In genomic region chr7:27481627-27481969, GRCm38 (mm10) we compare ENCODE assay signal across 8 mouse cellular contexts. TPM values are rescaled to one million over a fixed set of nuclear protein-coding genes. Genes with fewer than 3 reads are reported as not detected.
A peak's percentile ranks its signal among the peaks of the same experiment; 100 is the strongest.
DNase-seq lines count a peak whose midpoint lies in the region; ATAC-seq and TF ChIP-seq lines count a peak whose summit lies in the region.

No protein-coding gene starts in this region.

- WGBS in forebrain, embryonic 12.5 days = 0% methylated on average over 6 of the region's 12 CpGs
- under 1% methylated on average over 12 of the region's 12 CpGs for WGBS in lung, embryonic 15.5 days
- WGBS in olfactory bulb, adult 2 months = under 1% methylated on average over 11 of the region's 12 CpGs

- no peaks in the 10 kb centered on the region for H3K27me3 ChIP-seq in G1E (ENCODE audit: insufficient read depth, low read length)
- 0 out of 2 replicates have a peak, but pooled peaks cover 7% of the 10 kb centered on the region for H3K27me3 ChIP-seq in forebrain, embryonic 12.5 days
- H3K27me3 ChIP-seq in lung, embryonic 15.5 days = no peaks in the 10 kb centered on the region

- TF ChIP-seq POLR2A in olfactory bulb, adult 2 months (IDR thresholded peaks at IDR 0.05; ENCODE audit: insufficient read depth, low read depth, low read length) = no peak

- peaks cover 23% of the 10 kb centered on the region for H3K36me3 ChIP-seq in G1E (replicated peaks)
- H3K36me3 ChIP-seq in forebrain, embryonic 12.5 days (replicated peaks) = peaks cover 14% of the 10 kb centered on the region
- H3K36me3 ChIP-seq in lung, embryonic 15.5 days = peaks cover 6% of the 10 kb centered on the region

- H3K9ac ChIP-seq in forebrain, embryonic 12.5 days = peak overlapping the region; percentile 50
- H3K9ac ChIP-seq in lung, embryonic 15.5 days = peak overlapping the region; percentile 37

- H3K4me3 ChIP-seq in G1E (ENCODE audit: low read depth, low read length) = peak overlapping the region; percentile 67
- H3K4me3 ChIP-seq in forebrain, embryonic 12.5 days (replicated peaks) = peak overlapping the region; percentile 33
- H3K4me3 ChIP-seq in lung, embryonic 15.5 days = peak overlapping the region; percentile 35
- peak overlapping the region; percentile 41 for H3K4me3 ChIP-seq in olfactory bulb, adult 2 months (ENCODE audit: insufficient read depth, low read depth, low read length)

- peak; percentile 90 for DNase-seq in G1E (ENCODE audit: low spot score)
- peak; percentile 93 to 94 for DNase-seq in heart, postnatal 10 days
- peak; percentile 90 to 94 for DNase-seq in kidney, postnatal 4 days
- peak; percentile 66 for DNase-seq in thymus, postnatal 0 days (ENCODE audit: low spot score)

- no peak for TF ChIP-seq CTCF in G1E (IDR thresholded peaks at IDR 0.05; ENCODE audit: low read depth, low read length)
- TF ChIP-seq CTCF in olfactory bulb, adult 2 months (IDR thresholded peaks at IDR 0.05; ENCODE audit: insufficient read depth, low read depth, low read length) = no peak

- H3K4me1 ChIP-seq in G1E (ENCODE audit: insufficient read depth, low read depth, low read length) = peaks cover 77% of the 10 kb centered on the region
- peaks cover 14% of the 10 kb centered on the region for H3K4me1 ChIP-seq in forebrain, embryonic 12.5 days
- peaks cover 24% of the 10 kb centered on the region for H3K4me1 ChIP-seq in lung, embryonic 15.5 days
- peaks cover 11% of the 10 kb centered on the region for H3K4me1 ChIP-seq in olfactory bulb, adult 2 months (ENCODE audit: control insufficient read depth, insufficient read depth, low read length)

- H3K4me2 ChIP-seq in forebrain, embryonic 12.5 days = peak overlapping the region; percentile 62
- peak overlapping the region; percentile 60 for H3K4me2 ChIP-seq in lung, embryonic 15.5 days

- H3K9me3 ChIP-seq in G1E (replicated peaks) = no peaks in the 10 kb centered on the region
- no peaks in the 10 kb centered on the region for H3K9me3 ChIP-seq in forebrain, embryonic 12.5 days
- H3K9me3 ChIP-seq in lung, embryonic 15.5 days = no peaks in the 10 kb centered on the region

- intact Hi-C loops in heart, postnatal 10 days (cut with DNase I) = no loop called here

- H3K27ac ChIP-seq in forebrain, embryonic 12.5 days = peak overlapping the region; percentile 50; the same call in 1 of the 2 replicates
- H3K27ac ChIP-seq in lung, embryonic 15.5 days = peak overlapping the region; percentile 86
- H3K27ac ChIP-seq in olfactory bulb, adult 2 months (ENCODE audit: insufficient read depth, low read depth, low read length) = no peak overlapping the region

- ATAC-seq in G1E (ENCODE audit: extremely low read depth, insufficient number of reproducible peaks, low FRiP score, poor library complexity, severe bottlenecking) = peak; percentile 90
- peak; percentile 63; the same call in 1 of the 2 replicates for ATAC-seq in cerebellum, adult (ENCODE audit: insufficient number of reproducible peaks, low FRiP score, low TSS enrichment)
- ATAC-seq in forebrain, embryonic 12.5 days (ENCODE audit: low FRiP score) = peak; percentile 80
- ATAC-seq in lung, embryonic 15.5 days (ENCODE audit: borderline replicate concordance, extremely low read depth, low FRiP score, low TSS enrichment) = peak; percentile 97

RNA-seq across cellular contexts. Expression of gene Sertad1, which starts 5.1 kb away (rescaled TPM):
- total RNA-seq in G1E (2014; fragmentation: Nextera tagmentation) = 18.5 and 18.6 TPM in 2 replicates
- total RNA-seq in G1E (2017) = 62.3 and 63.1 TPM in 2 replicates
- polyA plus RNA-seq in G1E (2012) = 56.9 and 75.3 TPM in 2 replicates
- polyA plus RNA-seq in forebrain, embryonic 12.5 days (2016; fragmentation: Nextera tagmentation; extraction: Ambion mirVana) = 12.9 and 13.1 TPM in 2 replicates
- total RNA-seq in heart, postnatal 10 days (2021) = 10 to 100 TPM; 13.1 to 13.4 TPM
- polyA plus RNA-seq in lung, embryonic 15.5 days (2015; fragmentation: Nextera tagmentation; extraction: Ambion mirVana) = 48.5 and 49.6 TPM in 2 replicates
- polyA plus RNA-seq in olfactory bulb, adult 2 months (2012; ENCODE audit: insufficient read depth, insufficient read length, low replicate concordance, missing spikeins) = not detected in 2 replicates
- 33.5 and 35.1 TPM in 2 replicates for polyA plus RNA-seq in thymus, postnatal 0 days (2015; fragmentation: Nextera tagmentation; extraction: Ambion mirVana)

RNA-seq across cellular contexts. Expression of gene Sertad3, which starts 8.0 kb away (rescaled TPM):
- total RNA-seq in G1E (2014; fragmentation: Nextera tagmentation) (5.2 and 9.0 TPM in 2 replicates), G1E (2017) (15.8 and 18.1 TPM in 2 replicates)
- 24.0 and 27.0 TPM in 2 replicates for polyA plus RNA-seq in G1E (2012)
- 20.0 and 21.9 TPM in 2 replicates for polyA plus RNA-seq in forebrain, embryonic 12.5 days (2016; fragmentation: Nextera tagmentation; extraction: Ambion mirVana)
- 10 to 100 TPM in 1 of 2 experiments, 1 to 10 TPM in 1; 9.1 to 10.4 TPM for total RNA-seq in heart, postnatal 10 days (2021)
- 28.6 and 31.1 TPM in 2 replicates for polyA plus RNA-seq in lung, embryonic 15.5 days (2015; fragmentation: Nextera tagmentation; extraction: Ambion mirVana)
- polyA plus RNA-seq in olfactory bulb, adult 2 months (2012; ENCODE audit: insufficient read depth, insufficient read length, low replicate concordance, missing spikeins) = not detected in 2 replicates
- polyA plus RNA-seq in thymus, postnatal 0 days (2015; fragmentation: Nextera tagmentation; extraction: Ambion mirVana) = 29.0 and 31.0 TPM in 2 replicates

RNA-seq across cellular contexts. Expression of gene Prx, which starts 17.5 kb away (rescaled TPM):
- total RNA-seq in G1E (2014; fragmentation: Nextera tagmentation) = 1.5 and 1.7 TPM in 2 replicates
- 0.93 and 1.3 TPM in 2 replicates for total RNA-seq in G1E (2017)
- 2.3 and 2.7 TPM in 2 replicates for polyA plus RNA-seq in G1E (2012)
- polyA plus RNA-seq in forebrain, embryonic 12.5 days (2016; fragmentation: Nextera tagmentation; extraction: Ambion mirVana) = 2.9 and 3.5 TPM in 2 replicates
- 1 to 10 TPM; 3.1 to 3.6 TPM for total RNA-seq in heart, postnatal 10 days (2021)
- 7.2 and 8.7 TPM in 2 replicates for polyA plus RNA-seq in lung, embryonic 15.5 days (2015; fragmentation: Nextera tagmentation; extraction: Ambion mirVana)
- not detected in 2 replicates for polyA plus RNA-seq in olfactory bulb, adult 2 months (2012; ENCODE audit: insufficient read depth, insufficient read length, low replicate concordance, missing spikeins)
- 1.1 and 1.2 TPM in 2 replicates for polyA plus RNA-seq in thymus, postnatal 0 days (2015; fragmentation: Nextera tagmentation; extraction: Ambion mirVana)

RNA-seq across cellular contexts. Expression of gene Blvrb, which starts 33.8 kb away (rescaled TPM):
- total RNA-seq in G1E (2014; fragmentation: Nextera tagmentation) (438 and 479 TPM in 2 replicates), G1E (2017) (212 and 254 TPM in 2 replicates)
- 394 and 460 TPM in 2 replicates for polyA plus RNA-seq in G1E (2012)
- polyA plus RNA-seq in forebrain, embryonic 12.5 days (2016; fragmentation: Nextera tagmentation; extraction: Ambion mirVana) = 18.1 and 22.2 TPM in 2 replicates
- total RNA-seq in heart, postnatal 10 days (2021) = 10 to 100 TPM; 38.2 to 40.8 TPM
- 58.8 and 68.5 TPM in 2 replicates for polyA plus RNA-seq in lung, embryonic 15.5 days (2015; fragmentation: Nextera tagmentation; extraction: Ambion mirVana)
- polyA plus RNA-seq in olfactory bulb, adult 2 months (2012; ENCODE audit: insufficient read depth, insufficient read length, low replicate concordance, missing spikeins) = not detected in 2 replicates
- 26.0 and 27.6 TPM in 2 replicates for polyA plus RNA-seq in thymus, postnatal 0 days (2015; fragmentation: Nextera tagmentation; extraction: Ambion mirVana)

RNA-seq across cellular contexts. Expression of gene Sptbn4, which starts 34.1 kb away (rescaled TPM):
- total RNA-seq in G1E (2014; fragmentation: Nextera tagmentation) (0.92 and 2.9 TPM in 2 replicates), G1E (2017) (1.1 and 1.2 TPM in 2 replicates)
- 0.91 and 1.1 TPM in 2 replicates for polyA plus RNA-seq in G1E (2012)
- 0.47 and 1.3 TPM in 2 replicates for polyA plus RNA-seq in forebrain, embryonic 12.5 days (2016; fragmentation: Nextera tagmentation; extraction: Ambion mirVana)
- total RNA-seq in heart, postnatal 10 days (2021) = under 1 TPM; 0.74 to 0.87 TPM
- 0.21 and 0.33 TPM in 2 replicates for polyA plus RNA-seq in lung, embryonic 15.5 days (2015; fragmentation: Nextera tagmentation; extraction: Ambion mirVana)
- not detected in 2 replicates for polyA plus RNA-seq in olfactory bulb, adult 2 months (2012; ENCODE audit: insufficient read depth, insufficient read length, low replicate concordance, missing spikeins)
- 0.09 and 0.10 TPM in 2 replicates for polyA plus RNA-seq in thymus, postnatal 0 days (2015; fragmentation: Nextera tagmentation; extraction: Ambion mirVana)

Comparison
In these comparisons a context has a peak if more than half of its experiments do, and no peak if none do; other contexts are left out.
1. RNA of gene Sertad3, which starts 8.0 kb away (polyA plus RNA-seq): 29.0 to 31.0 TPM in thymus, postnatal 0 days, 28.6 to 31.1 TPM in lung, embryonic 15.5 days, 24.0 to 27.0 TPM in G1E and 20.0 to 21.9 TPM in forebrain, embryonic 12.5 days; not detected in olfactory bulb, adult 2 months; every median in the first group is over 10 times any median in the second.
2. Peak in every context shown above with its lines, with median percentiles within 50 percentile points of each other: ATAC-seq, DNase-seq and H3K4me3 ChIP-seq.